Comparison of ENCODE assay signal across 8 mouse cellular contexts in genomic region chr19:6066571-6066970, GRCm38 (mm10). TPM values are rescaled to one million over a fixed set of nuclear protein-coding genes. Genes with fewer than 3 reads are reported as not detected.
DNase-seq lines count a peak whose midpoint lies in the region; ATAC-seq and TF ChIP-seq lines count a peak whose summit lies in the region.

No protein-coding gene starts in this region.

- peak overlapping the region; percentile 47 for H3ac ChIP-seq in C2C12 (ENCODE audit: control insufficient read depth, insufficient read length, low read depth)

- TF ChIP-seq POLR2A in heart, adult 2 months (IDR thresholded peaks at IDR 0.05; ENCODE audit: insufficient read depth, low read depth, low read length): no peak

- peak overlapping the region; percentile 96 for H3K4me2 ChIP-seq in forebrain, embryonic 13.5 days
- peak overlapping the region; percentile 93 for H3K4me2 ChIP-seq in liver, embryonic 13.5 days

- no peak for ATAC-seq in forebrain, embryonic 13.5 days
- ATAC-seq in liver, embryonic 13.5 days (ENCODE audit: low read depth): no peak
- no peak for ATAC-seq in CD4-positive, CD25-positive, alpha-beta regulatory T cell, adult 4 months

- peaks cover 34% of the 10 kb centered on the region for H3K36me3 ChIP-seq in heart, embryonic 10.5 days
- H3K36me3 ChIP-seq in heart, adult 2 months (ENCODE audit: control insufficient read depth, insufficient read depth, low read length): no peaks in the 10 kb centered on the region
- H3K36me3 ChIP-seq in C2C12 (ENCODE audit: control insufficient read depth, insufficient read depth): peaks cover 9% of the 10 kb centered on the region
- peaks cover 29% of the 10 kb centered on the region for H3K36me3 ChIP-seq in forebrain, embryonic 13.5 days (ENCODE audit: poor library complexity, severe bottlenecking)
- peaks cover 30% of the 10 kb centered on the region for H3K36me3 ChIP-seq in liver, embryonic 13.5 days

- 32% methylated on average over 5 of the region's 5 CpGs for WGBS in heart, embryonic 10.5 days
- 25% methylated on average over 5 of the region's 5 CpGs for WGBS in heart, adult 2 months
- WGBS in forebrain, embryonic 13.5 days: 27% methylated on average over 5 of the region's 5 CpGs
- 44% methylated on average over 5 of the region's 5 CpGs for WGBS in liver, embryonic 13.5 days (ENCODE audit: insufficient replicate concordance)

- peaks cover 45% of the 10 kb centered on the region for H3K4me1 ChIP-seq in heart, embryonic 10.5 days
- peaks cover 5% of the 10 kb centered on the region; the same call in 1 of the 2 replicates for H3K4me1 ChIP-seq in heart, adult 2 months (ENCODE audit: control insufficient read depth, insufficient read depth, low read length)
- peaks cover 44% of the 10 kb centered on the region for H3K4me1 ChIP-seq in forebrain, embryonic 13.5 days
- H3K4me1 ChIP-seq in liver, embryonic 13.5 days (replicated peaks): peaks cover 55% of the 10 kb centered on the region

- H3K27ac ChIP-seq in heart, embryonic 10.5 days: peak overlapping the region; percentile 83
- no peak overlapping the region for H3K27ac ChIP-seq in heart, adult 2 months
- H3K27ac ChIP-seq in forebrain, embryonic 13.5 days: peak overlapping the region; percentile 87
- H3K27ac ChIP-seq in liver, embryonic 13.5 days: peak overlapping the region; percentile 84; the same call in 1 of the 2 replicates

- no peaks in the 10 kb centered on the region for H3K27me3 ChIP-seq in heart, embryonic 10.5 days (ENCODE audit: insufficient read depth, poor library complexity, severe bottlenecking)
- no peaks in the 10 kb centered on the region for H3K27me3 ChIP-seq in heart, adult 2 months (ENCODE audit: control insufficient read depth, insufficient read depth, low read length)
- H3K27me3 ChIP-seq in C2C12 (ENCODE audit: control insufficient read depth, insufficient read depth, insufficient read length): no peaks in the 10 kb centered on the region
- no peaks in the 10 kb centered on the region for H3K27me3 ChIP-seq in forebrain, embryonic 13.5 days
- H3K27me3 ChIP-seq in liver, embryonic 13.5 days: no peaks in the 10 kb centered on the region

- no peak for DNase-seq in heart, embryonic 10.5 days (ENCODE audit: low spot score)
- no peak for DNase-seq in heart, adult 2 months
- DNase-seq in liver, embryonic 13.5 days: no peak
- DNase-seq in retina, postnatal 1 day: no peak
- no peak for DNase-seq in layer of hippocampus, postnatal 25 days (ENCODE audit: extremely low spot score in 1 of 2, low spot score in 1 of 2)

- TF ChIP-seq EP300 in heart, adult 2 months (IDR thresholded peaks at IDR 0.05; ENCODE audit: insufficient read depth, low read depth, low read length): no peak

- intact Hi-C loops in heart, adult 2 months (cut with DNase I): no loop called here

- H3K9me3 ChIP-seq in heart, embryonic 10.5 days: no peaks in the 10 kb centered on the region
- no peaks in the 10 kb centered on the region for H3K9me3 ChIP-seq in forebrain, embryonic 13.5 days (replicated peaks)
- no peaks in the 10 kb centered on the region for H3K9me3 ChIP-seq in liver, embryonic 13.5 days (replicated peaks)

- H3K79me3 ChIP-seq in C2C12 (ENCODE audit: low read depth): peaks cover 13% of the 10 kb centered on the region

- peak overlapping the region; percentile 66 for H3K4me3 ChIP-seq in heart, embryonic 10.5 days
- no peak overlapping the region for H3K4me3 ChIP-seq in heart, adult 2 months
- H3K4me3 ChIP-seq in C2C12 (ENCODE audit: insufficient read depth, poor library complexity, severe bottlenecking): peak overlapping the region; percentile 30
- H3K4me3 ChIP-seq in forebrain, embryonic 13.5 days: peak overlapping the region; percentile 51
- H3K4me3 ChIP-seq in liver, embryonic 13.5 days (replicated peaks): peak overlapping the region; percentile 64

- H3K79me2 ChIP-seq in heart, adult 2 months (replicated peaks; ENCODE audit: control insufficient read depth, insufficient read depth, low read length): no peaks in the 10 kb centered on the region
- H3K79me2 ChIP-seq in C2C12 (ENCODE audit: control insufficient read depth, insufficient read depth): peaks cover 18% of the 10 kb centered on the region

- TF ChIP-seq CTCF in heart, adult 2 months (IDR thresholded peaks at IDR 0.05): no peak
- TF ChIP-seq CTCF in C2C12 (IDR thresholded peaks at IDR 0.05; ENCODE audit: control insufficient read depth, insufficient read depth, insufficient read length): no peak

- H3K9ac ChIP-seq in heart, adult 2 months (ENCODE audit: low read depth, low read length): no peak overlapping the region
- peak overlapping the region; percentile 80 for H3K9ac ChIP-seq in forebrain, embryonic 13.5 days
- peak overlapping the region; percentile 79 for H3K9ac ChIP-seq in liver, embryonic 13.5 days

TF ChIP-seq in C2C12, 6 proteins besides CTCF, POLR2A, EP300 and RAD21:
- TF ChIP-seq MYOG (IDR thresholded peaks at IDR 0.05; ENCODE audit: control insufficient read depth, extremely low read depth, insufficient read length) (no peak), FOSL1 (IDR thresholded peaks at IDR 0.05; ENCODE audit: insufficient read depth, low read length, poor library complexity, severe bottlenecking) (no peak), USF1 (IDR thresholded peaks at IDR 0.05; ENCODE audit: low read depth) (no peak), MYOD1 (IDR thresholded peaks at IDR 0.05; ENCODE audit: control insufficient read depth, insufficient read length, low read depth) (no peak), CEBPB (IDR thresholded peaks at IDR 0.05; ENCODE audit: low read depth) (no peak), MAX (IDR thresholded peaks at IDR 0.05) (no peak)

RNA-seq across cellular contexts. Expression of gene Tm7sf2, which starts 1.6 kb away (rescaled TPM):
- 13.7 and 18.8 TPM in 2 replicates for polyA plus RNA-seq in heart, embryonic 10.5 days (2016; fragmentation: Nextera tagmentation; extraction: Ambion mirVana)
- total RNA-seq in heart, adult 2 months (2021): 1 to 10 TPM; 2.7 to 3.7 TPM
- 9.3 and 11.9 TPM in 2 replicates for polyA plus RNA-seq in heart, adult 2 months (2012; rRNA removed)
- polyA plus RNA-seq in C2C12 (2012; fragmentation: generic; extraction: Trizol): 14.7 TPM
- 28.3 and 30.3 TPM in 2 replicates for polyA plus RNA-seq in forebrain, embryonic 13.5 days (2015; fragmentation: Nextera tagmentation; extraction: Ambion mirVana)
- 30.6 and 33.2 TPM in 2 replicates for polyA plus RNA-seq in liver, embryonic 13.5 days (2015; fragmentation: Nextera tagmentation; extraction: Ambion mirVana)
- polyA plus RNA-seq in CD4-positive, CD25-positive, alpha-beta regulatory T cell, adult 4 months (2017; shearing (Covaris generic)): 1 to 10 TPM; 5.5 to 7.1 TPM
- total RNA-seq in layer of hippocampus, postnatal 25 days (2021): 10 to 100 TPM; 27.8 to 28.8 TPM

RNA-seq across cellular contexts. Expression of gene Znhit2, which starts 5.6 kb away (rescaled TPM):
- 26.9 and 33.4 TPM in 2 replicates for polyA plus RNA-seq in heart, embryonic 10.5 days (2016; fragmentation: Nextera tagmentation; extraction: Ambion mirVana)
- total RNA-seq in heart, adult 2 months (2021): 10 to 100 TPM in 1 of 2 experiments, 1 to 10 TPM in 1; 9.9 to 13.4 TPM
- 12.3 and 14.4 TPM in 2 replicates for polyA plus RNA-seq in heart, adult 2 months (2012; rRNA removed)
- polyA plus RNA-seq in C2C12 (2012; fragmentation: generic; extraction: Trizol): 49.8 TPM
- 31.1 and 33.7 TPM in 2 replicates for polyA plus RNA-seq in forebrain, embryonic 13.5 days (2015; fragmentation: Nextera tagmentation; extraction: Ambion mirVana)
- polyA plus RNA-seq in liver, embryonic 13.5 days (2015; fragmentation: Nextera tagmentation; extraction: Ambion mirVana): 22.1 and 23.2 TPM in 2 replicates
- 1 to 10 TPM; 5.7 to 6.7 TPM for polyA plus RNA-seq in CD4-positive, CD25-positive, alpha-beta regulatory T cell, adult 4 months (2017; shearing (Covaris generic))
- 10 to 100 TPM; 38.0 to 41.5 TPM for total RNA-seq in layer of hippocampus, postnatal 25 days (2021)

RNA-seq across cellular contexts. Expression of gene Fau, which starts 8.9 kb away (rescaled TPM):
- 570 and 662 TPM in 2 replicates for polyA plus RNA-seq in heart, embryonic 10.5 days (2016; fragmentation: Nextera tagmentation; extraction: Ambion mirVana)
- total RNA-seq in heart, adult 2 months (2021): 100 to 1,000 TPM; 550 to 636 TPM
- 265 and 386 TPM in 2 replicates for polyA plus RNA-seq in heart, adult 2 months (2012; rRNA removed)
- 2,541 TPM for polyA plus RNA-seq in C2C12 (2012; fragmentation: generic; extraction: Trizol)
- polyA plus RNA-seq in forebrain, embryonic 13.5 days (2015; fragmentation: Nextera tagmentation; extraction: Ambion mirVana): 677 and 758 TPM in 2 replicates
- 639 and 696 TPM in 2 replicates for polyA plus RNA-seq in liver, embryonic 13.5 days (2015; fragmentation: Nextera tagmentation; extraction: Ambion mirVana)
- 1,000 to 10,000 TPM; 2,365 to 3,114 TPM for polyA plus RNA-seq in CD4-positive, CD25-positive, alpha-beta regulatory T cell, adult 4 months (2017; shearing (Covaris generic))
- 100 to 1,000 TPM; 588 to 687 TPM for total RNA-seq in layer of hippocampus, postnatal 25 days (2021)

RNA-seq across cellular contexts. Expression of gene Mrpl49, which starts 9.0 kb away (rescaled TPM):
- 71.4 and 85.0 TPM in 2 replicates for polyA plus RNA-seq in heart, embryonic 10.5 days (2016; fragmentation: Nextera tagmentation; extraction: Ambion mirVana)
- 10 to 100 TPM; 37.1 to 39.0 TPM for total RNA-seq in heart, adult 2 months (2021)
- polyA plus RNA-seq in heart, adult 2 months (2012; rRNA removed): 23.5 and 33.0 TPM in 2 replicates
- 60.0 TPM for polyA plus RNA-seq in C2C12 (2012; fragmentation: generic; extraction: Trizol)
- polyA plus RNA-seq in forebrain, embryonic 13.5 days (2015; fragmentation: Nextera tagmentation; extraction: Ambion mirVana): 75.6 and 80.7 TPM in 2 replicates
- 50.2 and 59.4 TPM in 2 replicates for polyA plus RNA-seq in liver, embryonic 13.5 days (2015; fragmentation: Nextera tagmentation; extraction: Ambion mirVana)
- polyA plus RNA-seq in CD4-positive, CD25-positive, alpha-beta regulatory T cell, adult 4 months (2017; shearing (Covaris generic)): 10 to 100 TPM; 33.9 to 37.5 TPM
- total RNA-seq in layer of hippocampus, postnatal 25 days (2021): 10 to 100 TPM; 43.1 to 47.4 TPM

RNA-seq across cellular contexts. Expression of gene Vps51, which starts 10.5 kb away (rescaled TPM):
- 57.3 and 60.5 TPM in 2 replicates for polyA plus RNA-seq in heart, embryonic 10.5 days (2016; fragmentation: Nextera tagmentation; extraction: Ambion mirVana)
- 10 to 100 TPM; 19.1 to 22.0 TPM for total RNA-seq in heart, adult 2 months (2021)
- polyA plus RNA-seq in heart, adult 2 months (2012; rRNA removed): 35.1 and 39.0 TPM in 2 replicates
- polyA plus RNA-seq in C2C12 (2012; fragmentation: generic; extraction: Trizol): 55.2 TPM
- 70.7 and 85.7 TPM in 2 replicates for polyA plus RNA-seq in forebrain, embryonic 13.5 days (2015; fragmentation: Nextera tagmentation; extraction: Ambion mirVana)
- polyA plus RNA-seq in liver, embryonic 13.5 days (2015; fragmentation: Nextera tagmentation; extraction: Ambion mirVana): 29.1 and 31.6 TPM in 2 replicates
- polyA plus RNA-seq in CD4-positive, CD25-positive, alpha-beta regulatory T cell, adult 4 months (2017; shearing (Covaris generic)): 10 to 100 TPM; 27.9 to 39.0 TPM
- 10 to 100 TPM; 83.7 to 96.3 TPM for total RNA-seq in layer of hippocampus, postnatal 25 days (2021)
